Mouse (Mus musculus) urinary bladder, adult 18-20 months (tissue): ENCODE results near the gene Igtp.
"Not testable (repeated sequence)": the region's sequence is repeated elsewhere in the genome, so short reads cannot be mapped to it uniquely, and the experiment has no call there.

Source experiments
- DNase-seq, 2 experiments: peaks; one replicate each; pipeline ENCODE4 v3.0.0; 2022; ENCODE audit warnings: low spot score in 2 of 2, mixed read lengths in 2 of 2

The Igtp gene

DNA sequence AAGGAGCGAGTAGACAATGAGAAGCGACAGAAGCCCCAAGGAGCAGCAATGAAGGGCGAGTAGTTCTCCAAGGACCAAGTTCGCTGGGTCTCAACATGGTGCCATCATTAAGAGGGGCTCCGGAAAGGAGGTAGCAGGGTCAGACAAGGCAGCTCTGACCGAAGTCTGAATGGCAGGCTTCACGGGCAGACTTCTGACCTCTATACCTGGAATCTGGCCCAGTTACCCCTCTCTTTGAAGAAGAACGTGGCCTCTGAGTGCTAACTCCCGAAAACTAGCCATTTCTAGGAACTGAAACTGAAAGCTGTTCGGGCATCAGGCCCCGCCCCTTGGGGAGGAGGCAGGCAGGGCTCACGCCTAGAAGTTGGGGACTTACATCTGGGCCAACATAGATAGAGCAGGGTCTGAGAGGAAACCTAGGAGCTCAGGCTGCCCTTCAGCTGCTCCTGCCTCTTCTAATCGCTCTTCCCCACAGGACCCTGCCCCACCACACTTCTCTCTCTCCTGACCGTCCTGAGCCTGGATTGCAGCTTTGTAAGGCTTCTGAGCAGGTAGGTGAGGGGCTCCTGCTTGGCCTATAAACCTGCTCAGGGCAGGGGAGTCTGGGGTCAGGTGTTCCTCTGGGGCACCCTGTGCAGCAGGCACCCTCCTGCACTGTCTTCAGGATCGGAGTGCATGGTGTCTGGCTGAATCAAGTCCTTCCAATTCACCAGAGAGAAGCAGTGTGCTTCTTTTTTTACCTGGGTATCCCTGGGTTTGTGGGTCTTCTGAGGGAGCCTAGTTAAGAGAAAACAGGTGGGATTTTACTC, at the start of gene Igtp, which contains the start of gene Irgm2:
TSS of gene Igtp (plus strand) at position 328 of the 809 bp plus-strand sequence.
TSS of gene Irgm2 (plus strand) at position 390 of the 809 bp plus-strand sequence.
- peak; percentile 71 to 76 for DNase-seq

- DNase-seq: no peak
These were observed 43.9 kb upstream of the Igtp start for GRCm38 (mm10) chr11:58155458-58155857.

DNA sequence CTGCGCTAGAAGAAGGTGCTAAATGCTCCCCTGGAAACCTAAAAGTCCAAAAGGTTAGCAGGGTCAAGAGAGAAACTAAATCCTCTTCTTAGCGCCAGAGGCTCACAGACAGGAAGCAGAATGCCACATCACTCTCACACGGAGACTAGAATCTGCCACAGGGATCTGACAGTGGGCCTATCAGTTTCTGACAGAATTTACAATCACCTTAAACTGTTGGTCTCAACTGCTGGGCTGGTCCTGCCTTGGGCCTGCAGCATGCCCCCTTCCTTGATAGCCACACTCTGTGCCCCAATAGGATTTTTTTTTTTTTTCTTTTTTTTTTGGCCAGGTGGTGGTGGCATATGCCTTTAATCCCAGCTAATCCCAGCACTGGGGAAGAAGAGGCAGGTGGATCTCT, 42.5 kb upstream of the Igtp start:
- DNase-seq: no peak

- no peak for DNase-seq
These were observed 34.3 kb upstream of the Igtp start for GRCm38 (mm10) chr11:58165072-58165471.

DNA sequence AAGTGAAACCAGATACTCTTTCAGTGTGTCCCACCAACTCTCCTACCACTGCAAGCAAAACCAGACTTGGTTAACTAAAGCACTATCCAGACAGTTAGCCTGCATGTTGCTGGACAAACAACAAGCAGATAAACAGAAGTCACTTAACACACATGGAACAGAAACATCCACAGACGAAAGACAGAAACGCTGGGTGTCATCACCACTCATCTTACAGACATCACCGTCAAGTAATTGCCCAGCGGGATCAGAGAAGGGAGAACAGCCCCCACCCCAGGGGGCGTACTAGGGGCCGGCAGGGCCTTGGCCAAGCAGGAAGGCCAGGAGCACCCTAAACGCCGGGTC, 31.6 kb upstream of the Igtp start:
- DNase-seq: no peak

DNA sequence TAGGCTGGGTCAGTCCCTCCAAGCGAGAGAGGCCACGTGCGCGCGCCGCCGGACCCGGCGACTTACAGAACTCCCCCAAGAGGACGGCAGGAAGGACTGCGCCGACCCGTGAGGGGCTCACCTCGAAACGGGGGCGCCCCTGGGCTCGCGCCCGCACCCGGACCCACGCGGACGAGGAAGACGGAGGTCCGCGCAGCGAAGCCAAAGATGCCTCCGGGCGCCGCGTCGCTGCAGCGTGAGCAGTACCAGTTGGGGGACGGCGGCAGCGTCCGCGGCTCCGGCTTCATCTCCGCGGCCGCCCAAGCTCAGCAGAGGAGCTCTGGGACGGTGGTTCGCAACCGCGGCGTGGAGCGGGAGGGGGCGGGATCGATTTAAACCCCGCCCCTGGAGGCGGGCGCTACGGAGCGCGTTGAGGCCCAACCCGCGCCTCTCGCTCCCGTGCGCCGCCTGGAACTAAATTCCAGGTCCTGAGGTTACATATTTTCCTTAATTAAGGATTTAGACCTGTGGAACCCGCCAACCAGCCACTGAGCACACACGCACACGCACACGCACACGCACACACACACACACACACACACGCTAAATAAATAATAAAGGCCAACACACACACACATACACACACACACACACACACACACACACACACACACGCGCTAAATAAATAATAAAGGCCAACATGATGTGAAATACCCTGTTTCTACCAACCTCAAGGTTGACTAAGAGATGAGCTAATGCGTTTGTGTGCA, 31.0 kb upstream of the Igtp start, which contains the start of gene Gemin5:
TSS of gene Gemin5 (minus strand) at position 373 of the 749 bp plus-strand sequence.
- DNase-seq: peak; percentile 68 to 80

DNA sequence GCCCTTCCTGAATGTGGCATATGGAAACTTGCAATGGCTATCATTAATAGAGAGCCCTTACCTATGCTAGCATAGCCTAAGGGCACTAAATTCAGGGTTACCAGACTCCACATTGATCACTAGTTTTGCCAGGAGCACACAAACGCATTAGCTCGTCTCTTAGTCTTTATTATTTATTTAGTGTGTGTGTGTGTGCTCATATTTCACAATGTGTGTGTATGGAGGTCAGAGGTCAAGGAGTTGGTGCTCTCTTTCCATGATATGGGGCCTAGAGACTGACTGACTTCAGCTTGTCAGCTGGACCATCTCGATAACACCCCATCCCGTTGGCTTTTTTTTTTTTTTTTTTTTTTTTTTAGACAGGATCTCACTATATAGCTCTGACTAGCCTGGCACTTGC, 29.7 kb upstream of the Igtp start:
- no peak for DNase-seq

DNA sequence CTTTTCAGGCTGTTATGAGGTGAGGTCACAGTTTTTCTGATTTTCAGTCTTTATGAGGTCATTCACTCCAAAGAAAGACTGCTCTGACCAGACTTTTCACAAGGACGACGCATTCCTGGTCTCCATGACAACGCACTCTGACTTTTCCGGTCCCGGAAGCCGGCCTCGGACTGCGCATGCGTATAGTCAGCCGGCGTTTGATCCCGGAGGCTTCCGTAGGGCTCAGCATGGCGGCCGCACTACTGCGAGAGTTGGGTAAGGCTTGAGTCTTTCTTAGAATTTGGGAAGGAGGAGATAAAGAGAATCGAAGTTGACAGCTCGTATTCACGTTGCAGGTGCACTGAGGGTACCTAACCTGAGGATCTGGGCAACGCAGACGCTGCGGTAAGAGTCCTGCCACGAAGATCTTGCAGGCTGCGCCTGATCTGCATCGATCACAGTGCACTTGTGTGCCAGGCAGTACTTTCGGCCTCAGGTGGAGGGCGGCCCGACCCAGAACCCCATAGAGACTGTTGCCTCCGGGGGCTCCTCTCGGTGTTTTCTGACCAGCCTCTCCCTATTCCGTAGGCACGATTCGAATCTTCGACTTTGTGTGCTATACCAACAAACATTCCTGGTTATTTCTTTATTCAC, 27.8 kb upstream of the Igtp start, which contains the start of gene Mrpl22:
TSS of gene Mrpl22 (plus strand) at position 203 of the 633 bp plus-strand sequence.
- DNase-seq: peak; percentile 91

DNA sequence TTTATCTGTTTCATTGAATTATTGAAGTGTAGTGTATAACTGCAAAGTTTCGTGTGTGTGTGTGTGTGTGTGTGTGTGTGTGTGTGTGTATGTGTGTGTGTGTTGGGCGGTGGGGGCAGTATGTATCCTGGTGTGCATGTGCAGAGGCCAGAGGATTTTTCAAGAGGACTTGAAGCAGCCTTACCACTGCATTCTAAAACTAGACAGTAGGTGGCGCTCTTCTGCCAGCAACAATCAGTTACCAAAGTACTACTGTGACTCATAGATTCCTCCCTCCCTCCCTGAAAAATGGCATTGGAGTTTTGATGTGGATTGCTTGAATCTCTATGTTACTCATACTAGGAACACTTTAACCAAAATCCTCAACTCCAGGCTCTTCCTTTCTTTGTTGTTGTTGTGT, 19.8 kb upstream of the Igtp start:
- peak; percentile 36 to 39 for DNase-seq

DNA sequence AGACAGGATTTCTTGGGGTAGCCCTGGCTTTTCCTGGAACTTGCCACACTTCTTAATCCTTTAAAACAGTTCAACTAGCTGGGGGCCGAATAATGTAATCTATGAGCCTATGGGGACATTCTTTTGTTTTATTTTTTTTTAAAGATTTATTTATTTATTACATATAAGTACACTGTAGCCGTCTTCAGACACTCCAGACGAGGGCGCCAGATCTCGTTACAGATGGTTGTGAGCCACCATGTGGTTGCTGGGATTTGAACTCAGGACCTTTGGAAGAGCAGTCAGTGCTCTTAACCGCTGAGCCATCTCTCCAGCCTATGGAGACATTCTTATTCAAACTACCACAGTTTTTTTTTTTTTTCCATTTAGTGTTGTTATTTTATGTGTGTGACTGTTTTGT, 19.4 kb upstream of the Igtp start:
- not testable (repeated sequence) for DNase-seq

- no peak for DNase-seq
These were observed 18.6 kb upstream of the Igtp start for GRCm38 (mm10) chr11:58180756-58181155.

DNA sequence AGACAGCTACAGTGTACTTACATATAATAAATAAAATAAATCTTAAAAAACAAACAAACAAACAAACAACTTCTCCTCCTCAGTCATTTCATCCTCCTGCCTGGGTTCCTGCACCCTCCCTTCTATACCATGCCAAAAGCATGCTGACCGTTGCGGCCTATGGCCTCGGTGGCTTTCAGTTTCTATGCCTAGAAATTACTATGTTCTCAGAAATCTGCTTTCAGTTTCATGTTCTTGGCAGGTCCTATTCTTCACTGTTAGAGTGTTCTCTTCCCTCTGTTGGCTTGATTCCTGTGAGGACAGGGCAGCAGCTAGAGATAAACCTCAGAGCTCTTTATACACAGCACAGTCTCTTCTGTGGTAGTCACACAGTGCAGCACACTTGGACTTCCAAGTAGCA, 15.8 kb upstream of the Igtp start:
- no peak for DNase-seq

DNA sequence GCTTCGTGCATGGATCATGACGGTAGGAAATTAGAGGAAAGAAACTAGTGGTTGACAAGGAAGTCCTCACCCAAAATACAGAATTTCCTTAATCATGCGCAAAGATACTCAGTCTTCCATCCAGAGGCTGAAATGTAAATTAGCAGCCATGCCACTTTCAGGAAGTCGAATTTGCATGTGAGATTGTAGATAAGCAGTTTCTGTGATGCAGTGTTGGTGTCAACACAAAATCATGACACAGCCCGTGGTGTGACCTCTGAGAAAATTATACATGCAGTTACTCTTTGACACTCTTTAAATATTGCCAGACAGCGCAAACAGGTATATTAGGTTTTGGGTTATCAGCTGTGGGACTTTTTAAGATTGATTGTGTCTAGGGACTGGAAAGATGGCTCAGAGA, 9.7 kb upstream of the Igtp start:
- DNase-seq: no peak

GRCm38 (mm10) chr11:58193326-58193725, 6.0 kb upstream of the Igtp start:
- DNase-seq: no peak

- DNase-seq: no peak
These were observed 5.4 kb upstream of the Igtp start for GRCm38 (mm10) chr11:58193860-58194520.

GRCm38 (mm10) chr11:58198663-58199062, 693 bp upstream of the Igtp start:
- DNase-seq: no peak

DNA sequence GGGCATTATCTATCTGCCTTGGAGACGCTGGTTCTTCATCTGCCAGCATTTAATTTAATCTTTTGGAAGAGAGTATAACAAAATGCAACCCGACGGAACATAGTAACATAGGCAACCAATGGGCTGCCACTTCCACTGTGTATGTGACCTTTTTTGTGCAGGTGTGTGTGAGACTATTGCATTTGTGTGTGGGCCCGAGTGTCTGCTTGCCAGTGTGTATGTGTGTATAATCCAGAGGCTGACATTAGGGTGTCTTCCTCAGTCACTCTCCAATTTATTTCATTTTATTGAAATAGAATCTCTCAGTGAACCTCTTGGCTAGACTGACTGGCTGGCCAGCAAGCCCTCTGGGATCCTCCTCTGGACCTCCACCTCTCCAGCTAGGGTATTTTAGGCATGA, 870 bp downstream of the Igtp start:
- DNase-seq: no peak

- DNase-seq: no peak
These were observed 1.7 kb downstream of the Igtp start for GRCm38 (mm10) chr11:58201052-58201451.

- no peak for DNase-seq
These were observed 11.0 kb downstream of the Igtp start for GRCm38 (mm10) chr11:58210321-58210886.

- DNase-seq: no peak
These were observed 11.8 kb downstream of the Igtp start for GRCm38 (mm10) chr11:58211062-58211681.

- DNase-seq: no peak
These were observed 12.3 kb downstream of the Igtp start for GRCm38 (mm10) chr11:58211682-58212067.
